Mouse (Mus musculus): ENCODE data around the gene Ncoa6.

Gene Ncoa6

DNA sequence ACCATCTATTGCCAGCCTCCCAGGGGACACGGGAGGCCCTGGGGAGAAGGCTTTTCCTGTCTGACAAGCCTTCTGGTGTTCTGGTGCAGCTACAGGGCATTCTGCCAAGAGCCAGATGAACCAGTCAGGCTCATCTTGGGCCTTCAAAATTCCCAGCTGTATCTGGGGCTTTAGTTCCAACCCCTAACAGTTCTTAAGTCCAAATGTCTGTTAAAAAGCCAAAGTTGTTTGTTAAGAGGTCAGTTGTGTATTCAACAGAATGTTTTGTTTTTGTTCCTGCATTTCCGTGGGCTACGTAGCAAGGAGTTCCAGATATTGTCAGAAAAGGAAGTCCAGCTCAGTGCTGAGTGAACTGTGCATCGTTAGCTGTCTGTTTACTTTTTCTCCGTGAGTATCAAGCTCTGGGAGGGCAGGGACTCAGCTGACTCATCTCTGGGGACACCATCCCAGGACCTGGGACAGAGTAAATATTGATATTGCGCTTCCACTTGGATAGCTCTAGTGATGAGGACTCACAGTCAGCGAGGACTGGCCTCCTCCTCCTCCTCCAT lies 104.3 kb downstream of the Ncoa6 start:
- in situ Hi-C loops (cut with MboI, MseI) = no loop called here

DNA sequence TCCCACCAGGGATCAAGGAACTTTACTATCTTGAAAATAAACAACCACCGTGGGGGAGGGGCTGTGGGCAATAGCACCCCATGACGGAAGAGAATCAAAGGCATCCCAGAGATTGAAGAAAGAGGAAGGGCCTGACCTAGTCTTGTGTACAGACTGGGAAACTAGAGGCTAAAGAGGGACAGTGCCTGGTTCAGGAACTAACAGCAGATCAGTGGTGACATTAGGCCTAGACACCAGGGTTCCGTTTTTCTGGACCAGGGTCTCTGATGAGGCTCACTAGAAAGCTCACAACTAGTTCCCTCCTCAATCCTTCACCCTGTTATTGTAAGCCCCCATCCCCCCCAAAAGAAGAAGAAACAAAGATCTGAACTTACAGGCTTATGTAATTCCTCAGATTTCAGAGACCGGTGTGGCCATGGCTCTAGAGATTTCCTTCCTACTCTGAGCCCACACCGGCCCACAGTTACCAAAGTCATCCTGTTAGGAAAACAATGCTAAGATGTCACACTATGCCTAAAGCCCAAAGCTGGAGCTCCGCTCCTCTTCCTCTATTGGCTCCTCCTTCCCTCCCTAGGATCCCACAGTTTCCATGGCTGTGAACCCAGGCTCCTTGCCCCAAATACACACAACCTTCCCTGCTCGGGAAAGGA lies 105.9 kb downstream of the Ncoa6 start:
- in situ Hi-C loops (cut with MboI, MseI) = no loop called here

DNA sequence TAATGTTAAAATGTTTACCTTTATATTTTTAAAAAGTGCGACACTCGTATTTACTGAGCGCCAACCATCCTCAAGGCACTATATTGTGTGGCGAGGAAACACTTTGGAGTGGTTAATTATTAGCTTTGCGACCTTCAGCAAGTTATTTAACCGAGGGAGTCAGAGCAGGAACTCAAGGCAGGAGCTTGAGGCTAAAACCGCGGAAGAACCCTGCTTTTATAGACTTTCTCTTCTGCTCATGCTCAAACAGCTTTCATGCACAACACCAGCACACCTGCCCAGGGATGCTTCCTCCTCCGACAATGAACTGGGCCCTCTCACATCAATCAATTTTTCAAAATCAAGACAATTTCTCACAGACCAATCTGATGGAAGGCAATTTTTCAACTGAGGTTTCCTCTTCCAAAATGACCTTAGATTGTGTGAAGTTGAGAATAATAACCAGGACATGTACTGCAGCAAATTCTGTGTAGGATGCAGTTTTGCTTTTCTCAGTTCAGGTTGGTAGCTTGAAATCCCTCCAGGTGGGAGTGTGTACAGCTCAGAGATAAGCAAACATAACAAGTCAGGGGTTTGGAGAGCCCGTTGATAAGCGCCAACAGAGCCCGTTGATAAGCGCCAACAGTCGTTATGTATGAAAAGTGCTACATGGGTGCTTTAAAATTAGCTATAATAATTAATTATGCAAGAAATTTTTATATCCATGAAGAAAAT lies 115.9 kb downstream of the Ncoa6 start:
- in situ Hi-C loops (cut with MboI, MseI) = no loop called here

DNA sequence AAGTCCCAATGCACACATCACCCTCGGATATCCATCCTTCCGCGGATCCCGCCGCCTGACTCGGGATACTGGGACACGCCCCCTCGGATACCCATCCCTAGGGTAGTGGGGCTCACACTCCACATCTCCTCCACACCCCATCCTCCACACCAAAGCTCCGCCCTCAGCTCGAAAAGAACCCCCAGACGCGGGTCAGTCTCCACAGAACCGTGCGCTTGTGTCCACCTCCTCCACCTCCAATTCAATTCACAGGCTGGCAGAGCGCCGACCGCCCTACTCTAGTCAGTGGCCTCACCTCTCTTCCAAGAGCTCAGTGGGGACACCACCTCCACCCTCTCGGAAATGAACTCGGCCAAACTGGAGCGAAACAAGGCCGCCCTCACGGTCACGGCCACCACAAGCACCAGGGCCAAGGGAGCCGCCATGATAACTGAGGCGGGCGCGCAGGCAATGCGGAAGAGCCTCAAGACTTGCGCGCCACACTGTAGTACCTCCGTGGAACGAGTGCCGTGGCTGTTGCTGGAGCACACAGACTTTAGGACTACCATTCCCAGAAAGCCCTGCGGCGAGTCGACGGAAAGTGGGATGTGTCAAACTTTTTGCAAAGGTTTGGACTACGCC lies 116.6 kb downstream of the Ncoa6 start, which contains the start of gene Pigu:
Gene Pigu (minus strand): TSS at position 460 of the 621 bp plus-strand sequence.
- in situ Hi-C loops (cut with MboI, MseI) = no loop called here

DNA sequence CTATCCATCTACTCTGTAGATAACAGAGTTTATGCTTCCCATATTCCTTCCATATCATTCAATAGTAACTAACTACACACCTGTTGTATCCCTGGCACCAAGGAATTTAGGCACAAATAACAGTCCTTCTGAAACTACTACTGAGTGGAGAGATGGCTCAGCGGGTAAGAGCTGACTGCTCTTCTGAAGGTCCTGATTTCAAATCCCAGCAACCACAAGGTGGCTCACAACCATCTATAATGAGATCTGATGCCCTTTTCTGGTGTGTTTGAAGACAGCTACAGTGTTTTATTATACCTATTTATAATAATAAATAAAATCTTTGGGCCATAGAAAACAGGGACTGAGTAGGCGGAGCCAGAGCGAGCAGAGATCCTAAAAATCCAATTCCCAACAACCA lies 119.3 kb downstream of the Ncoa6 start:
- in situ Hi-C loops (cut with MboI, MseI) = no loop called here

DNA sequence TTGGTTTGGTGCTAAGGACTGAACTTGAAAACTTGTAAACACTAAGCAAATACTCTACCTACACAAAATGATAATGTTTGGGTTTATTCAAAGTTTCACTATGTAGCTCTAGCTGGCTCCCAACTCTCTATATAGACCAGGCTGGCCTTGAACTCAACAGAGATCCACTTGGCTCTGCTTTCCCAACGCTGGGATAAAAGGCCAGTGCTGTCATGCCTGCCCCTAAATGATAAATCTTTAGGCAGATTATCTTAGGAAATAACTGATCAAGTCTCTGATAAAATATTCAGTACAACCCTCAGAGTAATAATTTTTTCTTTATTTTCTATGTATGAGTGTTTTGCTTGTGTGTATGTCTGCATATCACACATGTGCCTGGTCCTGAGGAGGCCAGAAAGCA lies 127.0 kb downstream of the Ncoa6 start:
- in situ Hi-C loops (cut with MboI, MseI) = no loop called here

All from T-helper 2 cell (primary cell).